Mouse (Mus musculus): ENCODE data around the gene 2310050C09Rik.

The 2310050C09Rik gene

GRCm38 (mm10) chr3:92870116-92870515 lies at the start of gene 2310050C09Rik:
Gene 2310050C09Rik, minus strand, starts transcription at chr3:92870216.
- no peak for DNase-seq (ENCODE audit: low spot score in 2 of 2)

GRCm38 (mm10) chr3:92907571-92907970 lies 37.6 kb upstream of the 2310050C09Rik start:
- no peak for DNase-seq (ENCODE audit: low spot score in 2 of 2)

- no peak for DNase-seq (ENCODE audit: low spot score in 2 of 2)
Observed at GRCm38 (mm10) chr3:92905182-92905581, 35.2 kb upstream of the 2310050C09Rik start.

GRCm38 (mm10) chr3:92903640-92904039 lies 33.6 kb upstream of the 2310050C09Rik start:
- no peak for DNase-seq (ENCODE audit: low spot score in 2 of 2)

- no peak for DNase-seq (ENCODE audit: low spot score in 2 of 2)
Observed at GRCm38 (mm10) chr3:92902992-92903391, 33.0 kb upstream of the 2310050C09Rik start.

- no peak for DNase-seq (ENCODE audit: low spot score in 2 of 2)
Observed at GRCm38 (mm10) chr3:92894489-92894888, 24.5 kb upstream of the 2310050C09Rik start.

GRCm38 (mm10) chr3:92894063-92894462 lies 24.0 kb upstream of the 2310050C09Rik start:
- DNase-seq (ENCODE audit: low spot score in 2 of 2): no peak

- DNase-seq (ENCODE audit: low spot score in 2 of 2): no peak
Observed at GRCm38 (mm10) chr3:92874180-92874579, 4.2 kb upstream of the 2310050C09Rik start.

GRCm38 (mm10) chr3:92851186-92851585 lies 18.8 kb downstream of the 2310050C09Rik start, which contains the start of gene Lce1l:
Gene Lce1l, minus strand, starts transcription at chr3:92851286.
- no peak for DNase-seq (ENCODE audit: low spot score in 2 of 2)

- DNase-seq (ENCODE audit: low spot score in 2 of 2): no peak
Observed at GRCm38 (mm10) chr3:92827108-92827507, 42.9 kb downstream of the 2310050C09Rik start, which contains the start of gene Kprp. Gene Kprp, minus strand, starts transcription at chr3:92827247.

- no peak for DNase-seq (ENCODE audit: low spot score in 2 of 2)
Observed at GRCm38 (mm10) chr3:92825808-92826207, 44.2 kb downstream of the 2310050C09Rik start.
